Mouse (Mus musculus): Measurements from ENCODE around the gene Dvl3. TPM values are rescaled to one million over a fixed set of nuclear protein-coding genes. Genes with fewer than 3 reads are reported as not detected.

The Dvl3 gene
- polyA plus RNA-seq, 1 experiment from 2014 or later = 36.2 TPM

- Histone ChIP-seq H3K4me2 (ENCODE audit: low read length) (peak overlapping the region; percentile 7; the same call in 1 of the 2 replicates), H3K4me3 (ENCODE audit: low read depth, low read length) (no peak overlapping the region), H3K36me3 (ENCODE audit: control insufficient read depth, insufficient read depth, low read length) (peaks cover 22% of the 10 kb centered on the region), H3K27me3 (ENCODE audit: control insufficient read depth, insufficient read depth, low read depth, low read length) (no peaks in the 10 kb centered on the region), H3K27ac (ENCODE audit: low read length) (no peak overlapping the region), H3K9ac (ENCODE audit: low read depth, low read length) (no peak overlapping the region), H3K9me3 (replicated peaks; ENCODE audit: control insufficient read depth, low read length, poor library complexity, severe bottlenecking) (no peaks in the 10 kb centered on the region), H3K4me1 (ENCODE audit: control insufficient read depth, insufficient read depth, low read length) (peaks cover 25% of the 10 kb centered on the region)
- ATAC-seq = no peak
- 46% methylated on average over 10 of the region's 10 CpGs for WGBS
Measured at GRCm38 (mm10) chr16:20534617-20535295, 18.0 kb downstream of the Dvl3 start.

GRCm38 (mm10) chr16:20535296-20536080 lies 18.7 kb downstream of the Dvl3 start, which contains the start of gene Ap2m1:
Gene Ap2m1, plus strand, starts transcription at chr16:20535478.
- Histone ChIP-seq H3K9ac (ENCODE audit: low read depth, low read length) (peak within 1 kb of the TSS; percentile 99), H3K4me3 (ENCODE audit: low read depth, low read length) (peak within 1 kb of the TSS; percentile 88), H3K4me1 (ENCODE audit: control insufficient read depth, insufficient read depth, low read length) (peaks cover 25% of the 10 kb centered on the region), H3K4me2 (ENCODE audit: low read length) (peak within 1 kb of the TSS; percentile 81), H3K27me3 (ENCODE audit: control insufficient read depth, insufficient read depth, low read depth, low read length) (no peaks in the 10 kb centered on the region), H3K27ac (ENCODE audit: low read length) (peak within 1 kb of the TSS; percentile 90), H3K9me3 (replicated peaks; ENCODE audit: control insufficient read depth, low read length, poor library complexity, severe bottlenecking) (no peaks in the 10 kb centered on the region), H3K36me3 (ENCODE audit: control insufficient read depth, insufficient read depth, low read length) (peaks cover 28% of the 10 kb centered on the region)
- ATAC-seq = peak; percentile 99
- under 1% methylated on average over 52 of the region's 52 CpGs for WGBS

GRCm38 (mm10) chr16:20536081-20536665 lies 19.4 kb downstream of the Dvl3 start:
- Histone ChIP-seq H3K4me3 (ENCODE audit: low read depth, low read length) (peak overlapping the region; percentile 88), H3K4me2 (ENCODE audit: low read length) (peak overlapping the region; percentile 81), H3K36me3 (ENCODE audit: control insufficient read depth, insufficient read depth, low read length) (peaks cover 29% of the 10 kb centered on the region), H3K27ac (ENCODE audit: low read length) (no peak overlapping the region), H3K4me1 (ENCODE audit: control insufficient read depth, insufficient read depth, low read length) (peaks cover 25% of the 10 kb centered on the region), H3K9ac (ENCODE audit: low read depth, low read length) (peak overlapping the region; percentile 99), H3K27me3 (ENCODE audit: control insufficient read depth, insufficient read depth, low read depth, low read length) (no peaks in the 10 kb centered on the region), H3K9me3 (replicated peaks; ENCODE audit: control insufficient read depth, low read length, poor library complexity, severe bottlenecking) (no peaks in the 10 kb centered on the region)
- 36% methylated on average over 9 of the region's 9 CpGs for WGBS
- no peak for ATAC-seq

- no peaks in the 10 kb centered on the region for H3K27me3 ChIP-seq (ENCODE audit: control insufficient read depth, insufficient read depth, low read depth, low read length)
- peak overlapping the region; percentile 81 for H3K4me2 ChIP-seq (ENCODE audit: low read length)
- H3K27ac ChIP-seq (ENCODE audit: low read length) = no peak overlapping the region
- H3K9me3 ChIP-seq (replicated peaks; ENCODE audit: control insufficient read depth, low read length, poor library complexity, severe bottlenecking) = no peaks in the 10 kb centered on the region
- H3K9ac ChIP-seq (ENCODE audit: low read depth, low read length) = peak overlapping the region; percentile 64
- H3K4me3 ChIP-seq (ENCODE audit: low read depth, low read length) = peak overlapping the region; percentile 88
- 3% methylated on average over 5 of the region's 5 CpGs for WGBS
- H3K36me3 ChIP-seq (ENCODE audit: control insufficient read depth, insufficient read depth, low read length) = peaks cover 30% of the 10 kb centered on the region
- ATAC-seq = no peak
- H3K4me1 ChIP-seq (ENCODE audit: control insufficient read depth, insufficient read depth, low read length) = peaks cover 25% of the 10 kb centered on the region
Measured at GRCm38 (mm10) chr16:20537071-20537471, 20.3 kb downstream of the Dvl3 start.

- no peak for ATAC-seq
- WGBS = 13% methylated on average over 6 of the region's 6 CpGs
- peak overlapping the region; percentile 81 for H3K4me2 ChIP-seq (ENCODE audit: low read length)
- no peak overlapping the region for H3K27ac ChIP-seq (ENCODE audit: low read length)
- peak overlapping the region; percentile 88 for H3K4me3 ChIP-seq (ENCODE audit: low read depth, low read length)
- H3K9ac ChIP-seq (ENCODE audit: low read depth, low read length) = peak overlapping the region; percentile 64
- no peaks in the 10 kb centered on the region for H3K27me3 ChIP-seq (ENCODE audit: control insufficient read depth, insufficient read depth, low read depth, low read length)
- H3K9me3 ChIP-seq (replicated peaks; ENCODE audit: control insufficient read depth, low read length, poor library complexity, severe bottlenecking) = no peaks in the 10 kb centered on the region
- peaks cover 30% of the 10 kb centered on the region for H3K36me3 ChIP-seq (ENCODE audit: control insufficient read depth, insufficient read depth, low read length)
- H3K4me1 ChIP-seq (ENCODE audit: control insufficient read depth, insufficient read depth, low read length) = peaks cover 25% of the 10 kb centered on the region
Measured at GRCm38 (mm10) chr16:20537601-20538320, 21.0 kb downstream of the Dvl3 start.

- Histone ChIP-seq H3K4me3 (ENCODE audit: low read depth, low read length) (no peak overlapping the region), H3K9ac (ENCODE audit: low read depth, low read length) (no peak overlapping the region), H3K4me2 (ENCODE audit: low read length) (no peak overlapping the region), H3K27ac (ENCODE audit: low read length) (no peak overlapping the region), H3K9me3 (replicated peaks; ENCODE audit: control insufficient read depth, low read length, poor library complexity, severe bottlenecking) (no peaks in the 10 kb centered on the region), H3K4me1 (ENCODE audit: control insufficient read depth, insufficient read depth, low read length) (peaks cover 25% of the 10 kb centered on the region), H3K36me3 (ENCODE audit: control insufficient read depth, insufficient read depth, low read length) (peaks cover 38% of the 10 kb centered on the region), H3K27me3 (ENCODE audit: control insufficient read depth, insufficient read depth, low read depth, low read length) (no peaks in the 10 kb centered on the region)
- WGBS = 77% methylated on average over 3 of the region's 3 CpGs
- ATAC-seq = no peak
Measured at GRCm38 (mm10) chr16:20539649-20540048, 22.9 kb downstream of the Dvl3 start.

- H3K4me3 ChIP-seq (ENCODE audit: low read depth, low read length) = no peak overlapping the region
- 94% methylated on average over 4 of the region's 4 CpGs for WGBS
- H3K4me2 ChIP-seq (ENCODE audit: low read length) = no peak overlapping the region
- no peaks in the 10 kb centered on the region for H3K27me3 ChIP-seq (ENCODE audit: control insufficient read depth, insufficient read depth, low read depth, low read length)
- no peak overlapping the region for H3K27ac ChIP-seq (ENCODE audit: low read length)
- H3K36me3 ChIP-seq (ENCODE audit: control insufficient read depth, insufficient read depth, low read length) = peaks cover 41% of the 10 kb centered on the region
- no peak for ATAC-seq
- H3K4me1 ChIP-seq (ENCODE audit: control insufficient read depth, insufficient read depth, low read length) = peaks cover 25% of the 10 kb centered on the region
- H3K9me3 ChIP-seq (replicated peaks; ENCODE audit: control insufficient read depth, low read length, poor library complexity, severe bottlenecking) = no peaks in the 10 kb centered on the region
- H3K9ac ChIP-seq (ENCODE audit: low read depth, low read length) = no peak overlapping the region
Measured at GRCm38 (mm10) chr16:20540438-20540837, 23.7 kb downstream of the Dvl3 start.

GRCm38 (mm10) chr16:20545696-20546095 lies 28.9 kb downstream of the Dvl3 start:
- H3K4me1 ChIP-seq (ENCODE audit: control insufficient read depth, insufficient read depth, low read length) = peaks cover 19% of the 10 kb centered on the region
- no peak overlapping the region for H3K9ac ChIP-seq (ENCODE audit: low read depth, low read length)
- peaks cover 26% of the 10 kb centered on the region for H3K36me3 ChIP-seq (ENCODE audit: control insufficient read depth, insufficient read depth, low read length)
- no peak overlapping the region for H3K27ac ChIP-seq (ENCODE audit: low read length)
- no peak overlapping the region for H3K4me2 ChIP-seq (ENCODE audit: low read length)
- H3K4me3 ChIP-seq (ENCODE audit: low read depth, low read length) = no peak overlapping the region
- no peaks in the 10 kb centered on the region for H3K27me3 ChIP-seq (ENCODE audit: control insufficient read depth, insufficient read depth, low read depth, low read length)
- no peak for ATAC-seq
- no peaks in the 10 kb centered on the region for H3K9me3 ChIP-seq (replicated peaks; ENCODE audit: control insufficient read depth, low read length, poor library complexity, severe bottlenecking)
- 93% methylated on average over 10 of the region's 10 CpGs for WGBS
